Mouse (Mus musculus) embryo, embryonic 11.5 days (tissue): ENCODE data around the gene Mgarp.
"Not testable (repeated sequence)": the region's sequence is repeated elsewhere in the genome, so short reads cannot be mapped to it uniquely, and the experiment has no call there.

Experiments
- DNase-seq: peaks from one replicate; pipeline ENCODE4 v3.0.0-alpha.2; 2012; ENCODE audit warnings: low read depth, low spot score

Mgarp gene

GRCm38 (mm10) chr3:51366926-51367325, 29.6 kb downstream of the Mgarp start:
- no peak for DNase-seq

DNA sequence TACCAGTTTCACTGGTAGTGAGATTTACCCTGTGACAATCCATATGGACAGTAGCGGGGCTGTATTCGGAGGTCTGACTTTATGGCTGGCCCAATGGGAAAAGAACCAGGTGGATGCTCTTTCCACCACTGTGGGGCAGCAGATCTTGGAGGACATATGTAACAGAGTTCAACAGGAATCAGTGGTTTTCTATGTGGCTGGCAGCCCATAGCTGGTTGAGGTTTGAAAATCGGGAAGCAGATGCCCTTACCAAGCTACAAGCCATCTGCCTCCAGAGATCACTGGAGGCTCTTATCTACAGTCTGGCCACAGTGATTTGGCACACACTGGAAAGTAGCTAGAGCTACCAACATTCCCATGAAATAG, 31.0 kb downstream of the Mgarp start:
- DNase-seq: no peak

DNA sequence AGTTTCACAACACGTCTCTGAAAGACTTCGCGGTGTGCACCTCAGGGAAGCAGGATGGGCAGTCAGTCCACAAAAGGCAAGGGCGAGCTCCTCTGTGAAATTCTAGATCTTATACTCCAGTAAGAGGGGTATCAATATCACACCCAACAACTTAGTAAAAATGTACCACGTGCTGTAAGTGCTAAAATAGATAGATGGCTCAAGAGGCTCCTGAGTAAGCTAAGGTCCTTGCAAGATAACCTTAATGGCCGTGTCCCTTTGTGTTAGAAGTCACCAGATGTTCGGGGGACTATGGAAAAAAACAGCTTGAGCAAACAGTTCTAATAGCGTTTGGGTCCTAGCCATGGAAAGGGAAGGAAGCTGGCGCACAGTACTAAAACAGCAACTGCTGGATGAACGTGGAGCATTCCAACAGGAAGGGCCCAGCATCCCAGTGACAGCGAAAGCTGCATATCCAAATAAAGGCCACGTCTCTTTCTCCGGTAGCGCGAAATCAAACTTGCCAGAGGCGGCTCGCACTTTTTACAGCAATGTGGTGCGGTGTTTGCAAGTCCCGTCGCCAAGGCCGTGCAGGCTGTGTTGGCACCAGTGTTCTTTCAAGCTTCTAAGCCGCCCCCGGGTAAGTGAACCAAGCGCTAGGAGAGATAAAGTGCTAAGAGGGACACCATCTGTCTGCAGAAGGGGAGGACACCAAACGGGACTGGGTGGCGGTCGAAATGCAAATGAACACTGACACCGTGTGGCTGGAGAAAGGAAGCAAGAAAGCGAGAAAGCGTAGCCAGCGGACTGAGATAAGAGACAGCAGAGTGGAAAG, 31.6 kb downstream of the Mgarp start:
- DNase-seq: peak; percentile 71

DNA sequence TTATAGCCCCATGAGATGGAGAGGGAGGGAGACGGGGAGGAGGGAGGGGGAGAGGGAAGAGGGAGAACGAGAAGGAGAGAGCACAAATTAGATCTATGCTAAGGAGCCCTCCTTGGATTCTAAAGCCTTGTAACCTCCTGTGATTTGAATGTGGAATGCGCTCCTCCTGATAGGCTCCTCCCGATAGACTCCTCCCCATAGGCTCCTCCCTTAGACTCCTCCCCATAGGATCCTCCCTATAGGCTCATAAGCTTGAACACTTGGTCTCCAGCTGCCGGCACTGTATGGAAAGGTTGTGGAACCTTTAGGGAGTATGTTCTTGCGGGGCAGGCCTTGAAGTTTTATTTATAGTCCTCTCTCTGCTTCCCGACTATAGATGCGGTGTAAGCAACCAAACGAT, 35.5 kb downstream of the Mgarp start:
- no peak for DNase-seq

- no peak for DNase-seq
Observed at GRCm38 (mm10) chr3:51359558-51360307, 36.8 kb downstream of the Mgarp start.

DNA sequence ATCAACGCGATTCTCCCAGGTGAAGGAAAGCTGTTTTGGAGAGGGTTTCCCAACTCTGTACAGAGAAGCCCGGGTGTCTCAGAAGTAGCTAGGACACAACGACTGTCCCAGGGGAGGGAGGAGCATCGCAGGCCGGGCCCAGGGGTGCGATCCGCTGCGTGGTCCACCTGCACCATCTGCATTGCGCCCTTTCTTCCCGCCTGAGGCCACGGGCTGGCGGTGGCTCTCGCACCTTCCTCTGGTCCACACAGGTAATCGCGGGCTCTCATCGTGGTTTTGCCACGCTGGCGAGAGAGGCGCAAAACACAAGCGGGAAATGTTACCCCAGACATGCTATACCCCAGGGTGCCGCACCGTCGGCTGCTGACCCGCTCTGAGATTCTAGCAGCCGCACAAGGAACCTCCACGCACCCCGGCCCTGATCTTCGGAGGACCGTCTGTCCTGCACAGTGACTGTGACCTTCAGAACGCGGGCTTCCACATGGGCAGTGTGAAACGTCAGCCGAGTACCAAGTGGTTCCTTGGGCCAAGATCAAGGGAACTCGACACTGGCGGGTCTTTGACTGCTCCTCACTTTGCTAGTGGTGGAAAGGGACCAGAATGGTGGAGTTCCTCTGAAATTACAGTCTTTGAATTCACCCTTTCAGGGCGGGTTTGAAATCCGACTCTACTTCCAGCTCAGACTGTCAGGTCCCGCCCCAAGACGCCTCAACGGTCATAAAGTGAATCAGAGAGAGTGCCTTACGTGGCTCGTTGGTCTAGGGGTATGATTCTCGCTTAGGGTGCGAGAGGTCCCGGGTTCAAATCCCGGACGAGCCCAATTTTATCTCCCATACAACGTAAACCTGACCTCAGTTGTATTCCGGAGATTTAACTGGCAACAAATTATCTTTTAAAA, 37.6 kb downstream of the Mgarp start:
- DNase-seq: peak; percentile 78

GRCm38 (mm10) chr3:51358181-51358580, 38.4 kb downstream of the Mgarp start:
- peak; percentile 75 for DNase-seq

- DNase-seq: no peak
Observed at GRCm38 (mm10) chr3:51357624-51358023, 38.9 kb downstream of the Mgarp start.

DNA sequence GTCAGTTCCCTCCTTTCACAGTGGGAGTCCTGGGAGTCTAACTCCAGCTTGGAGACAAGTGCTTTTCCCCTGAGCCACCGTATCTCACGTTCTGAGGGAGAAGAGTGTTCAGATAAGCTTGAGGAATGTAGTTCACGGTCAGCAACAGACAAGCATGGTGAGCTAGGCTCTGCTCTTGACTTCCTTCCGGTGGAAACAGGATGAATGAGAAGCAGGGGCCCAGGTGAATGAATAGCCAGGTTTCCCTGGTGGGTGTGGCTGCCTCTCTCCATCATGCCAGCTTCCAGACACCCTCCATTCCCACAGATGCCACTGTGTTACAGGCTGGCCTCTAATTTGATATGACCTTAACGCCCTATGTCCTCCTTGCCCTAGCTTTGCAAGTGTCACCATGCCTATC, 39.5 kb downstream of the Mgarp start:
- DNase-seq: no peak

DNA sequence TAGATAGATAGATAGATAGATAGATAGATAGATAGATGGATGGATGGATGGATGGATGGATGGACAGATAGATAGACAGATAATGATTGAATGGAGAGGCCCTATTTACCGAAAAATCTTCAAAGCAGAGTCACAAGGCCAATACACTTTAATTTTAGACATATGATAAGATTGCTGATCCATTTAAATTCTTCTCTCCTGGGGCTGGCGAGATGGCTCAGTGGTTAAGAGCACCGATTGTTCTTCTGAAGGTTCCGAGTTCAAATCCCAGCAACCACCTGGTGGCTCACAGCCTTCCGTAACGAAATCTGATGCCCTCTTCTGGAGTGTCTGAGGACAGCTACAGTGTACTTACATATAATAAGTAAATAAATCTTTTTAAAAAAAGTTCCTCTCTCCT, 41.6 kb downstream of the Mgarp start:
- DNase-seq: not testable (repeated sequence)

DNA sequence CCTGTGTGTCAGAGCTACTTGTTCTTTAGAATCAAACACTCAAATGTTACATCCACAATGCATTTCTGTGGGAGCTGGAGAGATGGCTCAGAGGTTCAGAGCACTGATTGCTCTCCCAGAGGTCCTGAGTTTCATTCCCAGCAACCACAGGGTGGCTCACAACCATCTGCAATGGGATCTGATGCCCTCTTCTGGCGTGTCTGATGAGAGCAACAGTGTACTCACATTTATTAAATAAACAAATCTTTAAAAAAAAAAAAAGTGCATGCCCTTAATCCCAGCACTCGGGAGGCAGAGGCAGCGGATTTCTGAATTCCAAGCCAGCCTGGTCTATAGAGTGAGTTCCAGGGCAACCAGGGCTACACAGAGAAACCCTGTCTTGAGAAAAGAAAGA, 42.5 kb downstream of the Mgarp start:
- no peak for DNase-seq

DNA sequence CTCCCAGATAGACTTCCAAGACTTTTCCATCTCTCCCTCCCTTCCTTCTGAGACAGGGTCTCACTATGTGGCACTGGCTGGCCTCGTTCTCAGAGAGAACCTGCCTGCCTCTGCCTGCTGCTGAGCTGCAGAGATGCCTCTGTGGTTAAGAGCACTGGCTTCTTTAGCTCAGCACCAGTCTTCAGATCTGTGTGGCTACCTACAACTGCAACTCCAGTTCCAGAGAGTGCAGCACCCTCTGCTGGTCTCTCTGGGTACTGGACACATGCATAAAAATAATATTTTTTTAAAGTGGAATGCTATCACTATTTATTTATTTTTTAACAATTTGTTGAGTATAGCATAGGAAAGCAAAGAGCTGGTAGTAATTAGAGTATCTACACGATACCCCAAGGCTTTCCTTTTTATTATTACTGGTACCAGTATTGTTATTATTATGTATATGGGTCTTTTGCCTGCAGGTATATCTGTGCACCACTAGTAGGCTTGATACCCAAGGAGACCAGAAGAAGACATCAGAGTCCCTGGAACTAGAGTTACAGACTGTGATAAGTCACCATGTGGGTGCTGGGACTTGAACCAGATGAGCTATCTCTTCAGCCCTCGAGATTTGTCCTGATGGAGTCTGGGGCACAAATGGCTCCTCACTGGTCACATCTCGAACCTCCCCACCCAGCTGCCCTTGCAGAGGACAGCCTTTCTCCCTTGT, 43.1 kb downstream of the Mgarp start:
- no peak for DNase-seq

DNA sequence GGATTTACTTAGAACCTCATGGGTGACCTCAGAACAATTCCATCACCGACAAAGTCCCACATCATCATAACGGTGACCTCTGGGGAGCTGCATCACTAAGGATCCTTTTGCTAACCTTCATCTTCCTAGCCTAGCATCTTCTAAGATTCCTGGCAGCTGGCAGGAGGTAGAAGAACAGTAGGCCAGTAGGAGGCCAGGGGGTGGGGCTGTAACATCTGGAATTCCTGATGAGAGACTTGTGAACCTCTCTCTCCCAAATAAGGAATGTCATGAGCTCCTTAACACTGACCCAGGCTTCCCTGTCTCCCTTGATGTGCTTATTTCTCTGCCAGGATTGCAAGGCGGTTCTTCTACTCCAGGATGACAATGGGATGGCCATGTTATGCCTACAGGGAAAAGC, 45.7 kb downstream of the Mgarp start:
- DNase-seq: no peak

- DNase-seq: no peak
Observed at GRCm38 (mm10) chr3:51348646-51349238, 47.8 kb downstream of the Mgarp start.

- DNase-seq: not testable (repeated sequence)
Observed at GRCm38 (mm10) chr3:51345017-51345416, 51.5 kb downstream of the Mgarp start.

- DNase-seq: not testable (repeated sequence)
Observed at GRCm38 (mm10) chr3:51344182-51344581, 52.4 kb downstream of the Mgarp start.

- DNase-seq: no peak
Observed at GRCm38 (mm10) chr3:51343260-51343659, 53.3 kb downstream of the Mgarp start.

GRCm38 (mm10) chr3:51342152-51342551, 54.4 kb downstream of the Mgarp start:
- DNase-seq: no peak

- DNase-seq: peak; percentile 69
Observed at GRCm38 (mm10) chr3:51341268-51342081, 55.1 kb downstream of the Mgarp start.
